Mouse (Mus musculus): ENCODE measurements around the gene Clybl. TPM values are rescaled to one million over a fixed set of nuclear protein-coding genes. Genes with fewer than 3 reads are reported as not detected.

Clybl gene
- 24.1 and 30.6 TPM in 2 replicates for polyA plus RNA-seq (2014; fragmentation: Nextera tagmentation; extraction: Ambion mirVana)

- WGBS = 4% methylated on average over 45 of the region's 45 CpGs
- Histone ChIP-seq H3K4me1 (replicated peaks; ENCODE audit: control insufficient read depth, insufficient read depth, low read length) (0 out of 2 replicates have a peak, but pooled peaks cover 2% of the 10 kb centered on the region), H3K4me2 (replicated peaks; ENCODE audit: low read depth, low read length) (peak within 1 kb of the TSS; percentile 61), H3K9ac (ENCODE audit: low read depth, low read length) (peak within 1 kb of the TSS; percentile 65), H3K4me3 (ENCODE audit: low read depth, low read length) (peak within 1 kb of the TSS; percentile 58), H3K27ac (ENCODE audit: low read depth, low read length) (peak within 1 kb of the TSS; percentile 13; the same call in 1 of the 2 replicates), H3K27me3 (ENCODE audit: control insufficient read depth, insufficient read depth, low read length) (no peaks in the 10 kb centered on the region), H3K9me3 (ENCODE audit: control insufficient read depth, low read length) (no peaks in the 10 kb centered on the region), H3K36me3 (ENCODE audit: control insufficient read depth, insufficient read depth, low read length) (no peaks in the 10 kb centered on the region)
- DNase-seq (ENCODE audit: low spot score) (peak; percentile 93), ATAC-seq (ENCODE audit: low FRiP score) (peak; percentile 99)
These were observed at the start of gene Clybl for GRCm38 (mm10) chr14:122181078-122181814. Gene Clybl (plus strand): TSS chr14:122181704.

GRCm38 (mm10) chr14:122136368-122136928, 45.1 kb upstream of the Clybl start:
- ATAC-seq (ENCODE audit: low FRiP score) = no peak
- Histone ChIP-seq H3K4me2 (replicated peaks; ENCODE audit: low read depth, low read length) (no peak overlapping the region), H3K27me3 (ENCODE audit: control insufficient read depth, insufficient read depth, low read length) (no peaks in the 10 kb centered on the region), H3K9ac (ENCODE audit: low read depth, low read length) (no peak overlapping the region), H3K36me3 (ENCODE audit: control insufficient read depth, insufficient read depth, low read length) (no peaks in the 10 kb centered on the region; the same call in 1 of the 2 replicates), H3K4me1 (replicated peaks; ENCODE audit: control insufficient read depth, insufficient read depth, low read length) (no peaks in the 10 kb centered on the region), H3K4me3 (ENCODE audit: low read depth, low read length) (no peak overlapping the region), H3K9me3 (ENCODE audit: control insufficient read depth, low read length) (no peaks in the 10 kb centered on the region), H3K27ac (ENCODE audit: low read depth, low read length) (no peak overlapping the region)
- 93% methylated on average over 3 of the region's 3 CpGs for WGBS
- no peak for DNase-seq (ENCODE audit: low spot score)

- Histone ChIP-seq H3K9ac (ENCODE audit: low read depth, low read length) (no peak overlapping the region), H3K36me3 (ENCODE audit: control insufficient read depth, insufficient read depth, low read length) (no peaks in the 10 kb centered on the region; the same call in 1 of the 2 replicates), H3K4me3 (ENCODE audit: low read depth, low read length) (no peak overlapping the region), H3K9me3 (ENCODE audit: control insufficient read depth, low read length) (no peaks in the 10 kb centered on the region), H3K4me1 (replicated peaks; ENCODE audit: control insufficient read depth, insufficient read depth, low read length) (no peaks in the 10 kb centered on the region), H3K27ac (ENCODE audit: low read depth, low read length) (no peak overlapping the region), H3K4me2 (replicated peaks; ENCODE audit: low read depth, low read length) (no peak overlapping the region), H3K27me3 (ENCODE audit: control insufficient read depth, insufficient read depth, low read length) (no peaks in the 10 kb centered on the region)
- ATAC-seq (ENCODE audit: low FRiP score) = no peak
- DNase-seq (ENCODE audit: low spot score) = no peak
- 97% methylated on average over 7 of the region's 7 CpGs for WGBS
These were observed 44.3 kb upstream of the Clybl start for GRCm38 (mm10) chr14:122137234-122137633.

GRCm38 (mm10) chr14:122140126-122140525, 41.4 kb upstream of the Clybl start:
- no peaks in the 10 kb centered on the region; the same call in none of the 2 replicates for H3K36me3 ChIP-seq (ENCODE audit: control insufficient read depth, insufficient read depth, low read length)
- ATAC-seq (ENCODE audit: low FRiP score) (no peak), DNase-seq (ENCODE audit: low spot score) (no peak)
- 73% methylated on average over 1 of the region's 1 CpGs for WGBS
- H3K4me3 ChIP-seq (ENCODE audit: low read depth, low read length) = no peak overlapping the region
- H3K4me1 ChIP-seq (replicated peaks; ENCODE audit: control insufficient read depth, insufficient read depth, low read length) = no peaks in the 10 kb centered on the region
- H3K27ac ChIP-seq (ENCODE audit: low read depth, low read length) = no peak overlapping the region
- H3K27me3 ChIP-seq (ENCODE audit: control insufficient read depth, insufficient read depth, low read length) = no peaks in the 10 kb centered on the region
- no peak overlapping the region for H3K4me2 ChIP-seq (replicated peaks; ENCODE audit: low read depth, low read length)
- H3K9me3 ChIP-seq (ENCODE audit: control insufficient read depth, low read length) = no peaks in the 10 kb centered on the region
- H3K9ac ChIP-seq (ENCODE audit: low read depth, low read length) = no peak overlapping the region

DNA sequence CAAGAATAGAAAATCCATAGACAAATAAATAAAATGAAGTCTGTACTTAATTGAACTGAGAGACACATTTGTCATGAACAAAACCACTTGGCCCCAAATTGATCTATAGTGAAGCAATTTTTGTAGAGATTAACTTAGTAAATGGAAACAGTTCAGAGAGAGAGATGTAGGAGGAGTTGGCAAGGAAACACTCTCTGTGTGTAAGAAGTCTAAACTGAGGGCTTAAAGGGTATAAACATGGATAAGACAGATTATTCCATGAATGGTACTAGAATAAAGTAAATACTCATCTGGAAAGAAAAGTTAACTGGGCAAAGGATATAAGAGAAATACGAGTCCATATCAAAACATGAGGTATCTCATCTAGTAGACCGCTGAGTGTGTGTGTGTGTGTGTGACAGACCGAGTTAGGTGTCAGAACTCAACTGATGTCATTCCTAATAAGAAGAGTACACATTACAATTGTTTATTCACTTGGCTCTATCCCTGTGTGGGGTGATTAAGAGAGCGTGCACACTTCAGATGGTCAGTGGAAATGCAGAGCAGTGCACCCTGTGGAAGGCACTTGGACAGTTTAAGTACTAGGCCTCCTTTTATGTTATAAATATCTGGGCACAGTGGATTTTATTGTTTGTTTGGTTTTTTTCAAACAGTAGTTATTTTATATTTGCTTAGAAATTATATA, 37.8 kb upstream of the Clybl start:
- ATAC-seq (ENCODE audit: low FRiP score) (no peak), DNase-seq (ENCODE audit: low spot score) (no peak)
- H3K27me3 ChIP-seq (ENCODE audit: control insufficient read depth, insufficient read depth, low read length) = no peaks in the 10 kb centered on the region
- H3K36me3 ChIP-seq (ENCODE audit: control insufficient read depth, insufficient read depth, low read length) = peaks cover 3% of the 10 kb centered on the region
- H3K4me2 ChIP-seq (replicated peaks; ENCODE audit: low read depth, low read length) = no peak overlapping the region
- H3K4me1 ChIP-seq (replicated peaks; ENCODE audit: control insufficient read depth, insufficient read depth, low read length) = no peaks in the 10 kb centered on the region
- no peak overlapping the region for H3K4me3 ChIP-seq (ENCODE audit: low read depth, low read length)
- WGBS = 96% methylated on average over 4 of the region's 4 CpGs
- no peak overlapping the region for H3K27ac ChIP-seq (ENCODE audit: low read depth, low read length)
- H3K9ac ChIP-seq (ENCODE audit: low read depth, low read length) = no peak overlapping the region
- no peaks in the 10 kb centered on the region for H3K9me3 ChIP-seq (ENCODE audit: control insufficient read depth, low read length)

DNA sequence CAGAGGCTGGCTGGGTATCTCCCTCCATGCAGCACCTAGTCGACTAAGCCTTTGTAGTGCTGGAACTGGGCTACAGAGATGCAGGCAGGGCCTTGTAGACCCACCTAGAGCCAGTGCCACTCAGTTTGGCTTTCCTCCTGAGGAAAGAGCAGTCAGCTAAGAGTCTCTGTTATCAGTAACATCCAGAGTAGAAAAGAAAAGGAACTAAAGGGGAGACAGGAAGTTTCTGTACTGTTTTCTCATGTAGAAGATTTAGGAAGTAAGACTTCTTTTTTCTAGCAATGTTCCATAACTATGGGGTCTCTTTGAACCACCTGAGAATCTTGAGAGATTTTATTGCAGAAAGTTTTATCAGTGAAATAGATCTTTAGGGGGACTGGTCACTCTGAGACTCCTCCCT, 36.1 kb upstream of the Clybl start:
- Histone ChIP-seq H3K9me3 (ENCODE audit: control insufficient read depth, low read length) (no peaks in the 10 kb centered on the region), H3K4me2 (replicated peaks; ENCODE audit: low read depth, low read length) (no peak overlapping the region), H3K36me3 (ENCODE audit: control insufficient read depth, insufficient read depth, low read length) (peaks cover 3% of the 10 kb centered on the region; the same call in 1 of the 2 replicates), H3K4me3 (ENCODE audit: low read depth, low read length) (no peak overlapping the region), H3K27ac (ENCODE audit: low read depth, low read length) (no peak overlapping the region), H3K9ac (ENCODE audit: low read depth, low read length) (no peak overlapping the region), H3K27me3 (ENCODE audit: control insufficient read depth, insufficient read depth, low read length) (no peaks in the 10 kb centered on the region), H3K4me1 (replicated peaks; ENCODE audit: control insufficient read depth, insufficient read depth, low read length) (no peaks in the 10 kb centered on the region)
- 85% methylated on average over 1 of the region's 1 CpGs for WGBS
- DNase-seq (ENCODE audit: low spot score) = no peak
- no peak for ATAC-seq (ENCODE audit: low FRiP score)

DNA sequence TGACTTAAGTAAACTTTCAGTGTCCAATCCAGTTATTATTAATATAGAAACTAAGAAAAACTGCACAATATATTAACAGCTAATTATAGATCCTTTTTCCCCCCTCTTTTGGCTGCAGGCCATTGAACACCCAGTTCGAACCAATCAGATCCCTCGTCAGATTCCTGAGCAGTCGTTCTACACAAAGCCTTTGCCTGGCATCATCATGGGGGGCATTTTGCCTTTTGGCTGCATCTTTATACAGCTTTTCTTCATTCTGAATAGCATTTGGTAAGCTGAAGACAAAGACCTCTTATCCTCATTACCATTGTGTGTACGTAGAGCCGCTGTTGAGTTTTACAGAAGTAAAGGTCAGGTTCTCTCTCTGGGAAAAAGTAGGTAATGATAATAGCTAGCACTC, 30.9 kb upstream of the Clybl start:
- Histone ChIP-seq H3K27me3 (ENCODE audit: control insufficient read depth, insufficient read depth, low read length) (no peaks in the 10 kb centered on the region), H3K4me3 (ENCODE audit: low read depth, low read length) (no peak overlapping the region), H3K36me3 (ENCODE audit: control insufficient read depth, insufficient read depth, low read length) (peaks cover 5% of the 10 kb centered on the region; the same call in 1 of the 2 replicates), H3K4me1 (replicated peaks; ENCODE audit: control insufficient read depth, insufficient read depth, low read length) (no peaks in the 10 kb centered on the region), H3K9me3 (ENCODE audit: control insufficient read depth, low read length) (no peaks in the 10 kb centered on the region), H3K27ac (ENCODE audit: low read depth, low read length) (no peak overlapping the region), H3K4me2 (replicated peaks; ENCODE audit: low read depth, low read length) (no peak overlapping the region), H3K9ac (ENCODE audit: low read depth, low read length) (no peak overlapping the region)
- no peak for DNase-seq (ENCODE audit: low spot score)
- 61% methylated on average over 5 of the region's 5 CpGs for WGBS
- ATAC-seq (ENCODE audit: low FRiP score) = no peak

GRCm38 (mm10) chr14:122157738-122158137, 23.8 kb upstream of the Clybl start:
- no peak overlapping the region for H3K27ac ChIP-seq (ENCODE audit: low read depth, low read length)
- no peaks in the 10 kb centered on the region for H3K27me3 ChIP-seq (ENCODE audit: control insufficient read depth, insufficient read depth, low read length)
- no peak overlapping the region for H3K4me3 ChIP-seq (ENCODE audit: low read depth, low read length)
- H3K9me3 ChIP-seq (ENCODE audit: control insufficient read depth, low read length) = no peaks in the 10 kb centered on the region
- H3K9ac ChIP-seq (ENCODE audit: low read depth, low read length) = no peak overlapping the region
- DNase-seq (ENCODE audit: low spot score) (no peak), ATAC-seq (ENCODE audit: low FRiP score) (no peak)
- H3K4me1 ChIP-seq (replicated peaks; ENCODE audit: control insufficient read depth, insufficient read depth, low read length) = no peaks in the 10 kb centered on the region
- H3K36me3 ChIP-seq (ENCODE audit: control insufficient read depth, insufficient read depth, low read length) = peaks cover 5% of the 10 kb centered on the region; the same call in 1 of the 2 replicates
- 93% methylated on average over 7 of the region's 7 CpGs for WGBS
- H3K4me2 ChIP-seq (replicated peaks; ENCODE audit: low read depth, low read length) = no peak overlapping the region
